Mouse (Mus musculus) liver, embryonic 16.5 days (tissue): ENCODE data around the gene Krt80. TPM values are rescaled to one million over a fixed set of nuclear protein-coding genes. Genes with fewer than 3 reads are reported as not detected.

Experiments used
- ATAC-seq: fragments of 200-750 bp; cut with Nextera tagmentation; 2 replicates; pipeline ENCODE4 v1.8.0; 2017; ENCODE audit warnings: low read depth, mild to moderate bottlenecking, moderate number of reproducible peaks, moderate library complexity
- H3K27ac ChIP-seq: fragments of 300-500 bp; sonication (generic); 2 replicates; pipeline ENCODE4 v1.5.1; 2014; ENCODE audit warnings: mild to moderate bottlenecking, low read length
- H3K27me3 ChIP-seq: fragments of 300-500 bp; sonication (generic); 2 replicates; pipeline ENCODE4 v1.6.1; 2014; ENCODE audit warnings: low read depth, low read length, mixed read lengths; ENCODE audit not compliant: control insufficient read depth, insufficient read depth
- H3K36me3 ChIP-seq: fragments of 300-500 bp; sonication (generic); 2 replicates; pipeline ENCODE4 v1.6.1; 2014; ENCODE audit warnings: mild to moderate bottlenecking; ENCODE audit not compliant: control insufficient read depth, insufficient read depth
- H3K4me1 ChIP-seq: fragments of 300-500 bp; sonication (generic); 2 replicates; pipeline ENCODE4 v1.6.1; 2014; ENCODE audit warnings: low read depth, low read length, mixed read lengths; ENCODE audit not compliant: control insufficient read depth
- H3K4me2 ChIP-seq: fragments of 300-500 bp; sonication (generic); 2 replicates; pipeline ENCODE4 v1.6.1; 2014; ENCODE audit warnings: low read depth, low read length, mixed read lengths
- H3K4me3 ChIP-seq: fragments of 300-500 bp; sonication (generic); 2 replicates; pipeline ENCODE4 v1.5.1; 2014; ENCODE audit warnings: low read depth, mild to moderate bottlenecking, low read length
- H3K9ac ChIP-seq: fragments of 300-500 bp; sonication (generic); 2 replicates; pipeline ENCODE4 v1.6.1; 2014; ENCODE audit warnings: low read depth, low read length
- H3K9me3 ChIP-seq: fragments of 300-500 bp; sonication (generic); replicated peaks from 2 replicates; pipeline ENCODE4 v1.6.1; 2016; ENCODE audit warnings: low read length; ENCODE audit not compliant: control insufficient read depth
- WGBS: fragments of 180-500 bp; shearing (Covaris S2); extraction: QIAGEN DNeasy Blood & Tissue Kit; methylation state at CpG from one replicate; pipeline ENCODE4 v1.1.7; 2014; ENCODE audit not compliant: insufficient replicate concordance; 5-methylcytosine and 5-hydroxymethylcytosine counted together
- polyA plus RNA-seq: library from polyadenylated mRNA; unstranded; fragments of >200 nt; fragmentation: Nextera tagmentation; extraction: Ambion mirVana; gene quantifications from 2 replicates; pipeline ENCODE4 v1.2.1, GENCODE M21; 2015

Gene Krt80
- polyA plus RNA-seq, 1 experiment from 2014 or later: 0.52 TPM

DNA sequence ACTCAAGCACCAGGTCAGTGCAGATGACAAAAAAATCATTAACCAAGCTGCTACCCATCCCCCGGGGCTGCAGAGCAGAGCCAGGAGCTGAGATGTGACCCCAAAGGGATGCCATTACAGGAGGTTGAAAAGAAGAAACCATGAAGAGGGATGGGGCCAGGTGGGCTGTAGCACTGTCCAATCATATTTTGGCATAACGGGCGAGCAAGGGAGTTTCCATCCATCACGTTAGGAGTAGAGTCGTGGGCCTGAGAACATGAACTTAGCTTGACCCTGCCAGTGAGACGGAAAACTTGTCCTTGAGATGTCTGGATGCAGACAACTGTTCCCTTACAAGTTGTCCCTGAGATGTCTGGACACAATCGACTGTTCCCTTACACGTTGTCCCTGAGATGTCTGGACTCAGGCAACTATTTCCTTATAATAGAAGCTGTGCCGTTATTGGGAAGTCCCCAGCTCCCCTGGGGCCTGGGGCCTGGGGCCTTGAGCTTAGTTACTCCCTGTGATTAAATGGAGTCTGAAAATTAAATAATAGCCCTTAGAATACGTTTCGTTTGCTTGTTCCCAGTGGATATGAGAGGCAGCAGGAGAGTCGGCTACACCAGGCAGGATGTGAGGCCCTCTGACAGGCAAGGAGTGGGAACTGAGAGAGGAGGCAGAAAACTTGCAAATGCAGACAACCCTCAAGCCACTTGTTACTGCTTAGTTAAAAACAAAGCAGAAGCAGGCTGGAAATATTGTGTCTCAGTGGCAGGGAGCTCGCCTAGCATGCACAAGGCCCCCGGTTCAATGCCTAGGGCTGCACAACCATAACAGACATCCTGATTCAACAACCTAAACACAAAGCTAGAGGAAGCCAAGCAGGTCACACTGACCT lies 50.8 kb downstream of the Krt80 start:
- Histone ChIP-seq H3K4me3 (no peak overlapping the region), H3K27me3 (no peaks in the 10 kb centered on the region)
- WGBS: 36% methylated on average over 14 of the region's 14 CpGs

DNA sequence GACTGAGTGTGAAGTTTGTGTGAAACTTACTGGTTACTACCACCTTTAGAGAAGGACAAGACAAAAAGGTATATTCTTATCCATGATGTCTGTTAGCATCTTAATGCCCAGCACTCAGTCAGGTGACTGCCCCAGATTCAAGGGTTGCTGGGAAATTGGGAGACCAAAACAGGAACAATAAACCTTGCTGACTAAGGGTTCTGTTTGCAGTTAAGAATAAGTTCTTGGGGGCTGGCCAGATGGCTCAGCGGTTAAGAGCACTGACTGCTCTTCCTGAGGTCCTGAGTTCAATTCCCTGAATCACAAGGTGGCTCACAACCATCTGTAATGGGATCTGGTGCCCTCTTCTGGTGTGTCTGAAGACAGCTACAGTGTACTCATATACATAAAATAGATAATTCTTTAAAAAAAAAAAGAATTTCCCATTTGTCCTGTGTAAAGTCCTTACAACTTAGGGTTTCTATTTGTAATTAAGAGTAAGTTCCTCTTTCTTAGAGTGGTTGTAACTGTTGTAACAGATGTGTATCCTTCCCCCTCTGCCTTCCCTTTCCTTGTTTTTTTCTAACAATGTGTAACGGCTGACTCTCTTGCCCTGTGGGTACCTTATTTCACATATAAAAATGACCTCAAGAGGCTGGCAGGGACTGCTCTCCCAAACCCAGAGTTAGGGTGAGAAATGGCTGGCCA lies 52.0 kb downstream of the Krt80 start:
- Histone ChIP-seq H3K9ac (no peak overlapping the region), H3K27me3 (no peaks in the 10 kb centered on the region), H3K4me3 (no peak overlapping the region), H3K4me1 (no peaks in the 10 kb centered on the region; the same call in 1 of the 2 replicates), H3K9me3 (no peaks in the 10 kb centered on the region), H3K36me3 (no peaks in the 10 kb centered on the region), H3K4me2 (peak overlapping the region; percentile 23; the same call in 1 of the 2 replicates), H3K27ac (peak overlapping the region; percentile 39)
- no peak for ATAC-seq
- WGBS: 28% methylated on average over 2 of the region's 2 CpGs

More for the DNA sequence above, 50.8 kb downstream of the Krt80 start:
- no peak overlapping the region for H3K9ac ChIP-seq
- H3K4me1 ChIP-seq: no peaks in the 10 kb centered on the region; the same call in 1 of the 2 replicates
- H3K27ac ChIP-seq: no peak overlapping the region
- H3K4me2 ChIP-seq: no peak overlapping the region
- 0 out of 2 replicates have a peak, but pooled peaks cover 4% of the 10 kb centered on the region for H3K9me3 ChIP-seq
- H3K36me3 ChIP-seq: no peaks in the 10 kb centered on the region
- ATAC-seq: no peak

DNA sequence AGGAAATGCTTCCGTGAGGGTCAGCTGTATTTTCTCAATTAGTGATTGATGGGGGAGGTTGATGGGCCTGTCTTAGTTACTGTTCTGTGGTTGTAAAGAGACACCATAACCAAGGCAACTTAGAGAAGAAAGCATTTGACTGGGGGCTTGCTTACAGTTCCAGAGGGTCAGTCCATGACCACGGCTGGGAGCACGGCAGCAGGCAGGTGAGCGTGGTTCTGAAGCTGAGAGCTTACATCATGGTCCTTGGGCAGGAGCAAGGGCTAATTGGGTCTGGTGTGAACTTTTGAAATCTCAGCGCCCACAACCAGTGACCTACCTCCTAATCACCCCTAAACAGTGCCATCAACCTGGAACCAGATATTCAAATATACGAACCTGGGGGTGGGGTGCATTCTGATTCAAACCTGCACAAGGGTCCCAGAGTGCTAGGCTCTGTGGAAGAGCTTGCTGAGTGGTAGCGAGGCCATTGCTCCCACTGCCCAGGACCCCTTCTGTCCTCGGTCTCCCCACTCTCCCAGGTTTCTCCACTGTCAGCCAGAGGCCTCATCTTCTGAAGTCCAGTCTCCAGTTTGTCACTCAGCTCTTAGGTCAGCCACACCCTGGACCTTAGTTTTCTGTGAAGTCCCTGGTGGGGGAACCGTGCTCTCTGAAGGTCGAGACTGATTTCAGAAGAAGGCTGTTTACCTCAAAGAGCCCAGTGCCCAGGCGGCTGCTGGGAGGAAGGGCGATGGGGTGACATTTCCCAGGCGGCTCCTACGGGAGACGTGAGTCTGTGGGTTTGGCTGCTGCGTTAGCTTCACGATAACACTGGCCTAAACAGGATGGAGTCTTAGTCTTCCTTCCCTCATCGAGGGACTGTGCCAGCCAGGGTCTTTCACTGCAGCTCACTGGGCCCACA lies 52.8 kb downstream of the Krt80 start:
- Histone ChIP-seq H3K27ac (peak overlapping the region; percentile 39), H3K27me3 (no peaks in the 10 kb centered on the region), H3K4me1 (no peaks in the 10 kb centered on the region; the same call in 1 of the 2 replicates), H3K9ac (no peak overlapping the region; the same call in 1 of the 2 replicates), H3K4me2 (peak overlapping the region; percentile 23; the same call in 1 of the 2 replicates), H3K4me3 (peak overlapping the region; percentile 44), H3K9me3 (no peaks in the 10 kb centered on the region), H3K36me3 (no peaks in the 10 kb centered on the region)
- WGBS: 18% methylated on average over 18 of the region's 18 CpGs
- no peak for ATAC-seq

DNA sequence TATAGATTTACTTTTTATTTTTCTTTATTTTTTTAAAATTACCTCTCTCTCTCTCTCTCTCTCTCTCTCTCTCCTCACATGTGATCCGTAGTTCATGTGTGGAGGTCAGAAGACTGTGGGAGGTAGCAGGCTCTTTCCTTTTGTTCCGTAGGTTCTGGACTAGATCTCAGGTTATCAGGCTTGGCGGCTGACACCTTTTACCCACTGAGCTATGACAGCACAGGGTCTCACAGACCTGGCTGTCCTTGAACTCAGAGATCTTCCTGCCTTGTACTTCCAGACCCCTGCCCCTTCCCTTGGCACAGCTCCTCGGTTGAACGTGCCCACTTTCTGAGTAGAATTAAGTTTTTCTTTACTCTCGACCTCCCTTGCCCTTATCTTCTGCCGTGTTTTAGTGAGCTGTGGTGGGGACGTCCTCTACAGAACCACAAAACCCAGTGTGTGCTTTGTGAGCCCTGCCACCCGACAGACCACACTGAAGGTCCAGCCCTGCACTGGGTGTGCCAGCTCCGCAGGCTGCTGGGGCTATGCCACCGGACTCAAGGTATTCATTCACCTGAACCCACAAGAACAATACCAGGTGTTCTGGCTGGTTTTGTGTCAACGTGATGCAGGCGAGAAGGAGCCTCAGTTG lies 53.6 kb downstream of the Krt80 start:
- ATAC-seq: no peak
- H3K27me3 ChIP-seq: no peaks in the 10 kb centered on the region
- H3K4me2 ChIP-seq: peak overlapping the region; percentile 46
- 18% methylated on average over 13 of the region's 13 CpGs for WGBS
- no peaks in the 10 kb centered on the region; the same call in 1 of the 2 replicates for H3K4me1 ChIP-seq
- H3K4me3 ChIP-seq: peak overlapping the region; percentile 44
- H3K9me3 ChIP-seq: no peaks in the 10 kb centered on the region
- no peaks in the 10 kb centered on the region for H3K36me3 ChIP-seq
- H3K27ac ChIP-seq: 0 out of 2 replicates have a peak overlapping the region, but pooled peaks have one; percentile 25
- no peak overlapping the region; the same call in 1 of the 2 replicates for H3K9ac ChIP-seq

DNA sequence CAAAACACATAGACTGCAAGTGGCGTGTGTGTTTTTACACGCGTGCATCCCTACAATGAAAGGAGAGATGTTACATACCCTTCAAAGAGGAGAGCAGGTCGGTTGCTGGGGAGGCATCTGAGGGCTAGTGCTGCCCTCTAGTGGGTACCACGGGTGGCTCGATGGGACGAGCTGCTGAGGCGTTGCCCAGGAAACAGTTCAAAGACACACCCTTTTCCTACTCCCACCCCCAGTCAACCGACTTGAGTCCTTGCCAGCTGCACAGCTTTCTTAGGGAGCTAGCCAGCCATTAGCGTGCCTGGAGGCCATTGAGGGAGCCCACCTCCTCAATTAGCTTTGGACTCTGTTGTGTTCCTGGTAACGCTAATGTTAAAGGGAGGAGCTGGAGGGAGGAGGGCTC lies 54.1 kb downstream of the Krt80 start:
- Histone ChIP-seq H3K27ac (no peak overlapping the region), H3K4me1 (no peaks in the 10 kb centered on the region; the same call in 1 of the 2 replicates), H3K4me3 (peak overlapping the region; percentile 44), H3K9ac (no peak overlapping the region), H3K27me3 (no peaks in the 10 kb centered on the region), H3K9me3 (no peaks in the 10 kb centered on the region), H3K4me2 (peak overlapping the region; percentile 46), H3K36me3 (no peaks in the 10 kb centered on the region)
- 1% methylated on average over 11 of the region's 11 CpGs for WGBS
- ATAC-seq: peak; percentile 52

DNA sequence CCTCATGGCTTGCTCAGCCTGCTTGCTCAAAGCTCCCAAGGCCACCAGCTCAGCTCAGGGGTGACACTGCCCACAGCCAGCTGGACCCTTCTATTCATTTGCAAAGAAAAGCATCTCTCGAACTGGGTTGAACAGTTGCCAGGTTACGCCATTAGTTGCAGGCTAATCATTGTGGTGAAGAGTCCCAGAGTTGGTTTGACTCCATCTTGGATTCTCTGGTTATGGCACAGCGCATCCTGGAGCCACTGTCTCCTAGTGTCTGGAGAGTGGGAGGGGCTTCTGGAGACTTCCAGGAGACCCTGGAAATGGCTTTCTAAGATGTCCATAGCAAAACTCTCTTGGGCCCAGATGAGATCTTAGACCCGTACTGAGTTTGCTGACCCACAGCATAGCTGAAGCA lies 54.6 kb downstream of the Krt80 start:
- Histone ChIP-seq H3K27me3 (no peaks in the 10 kb centered on the region), H3K4me3 (no peak overlapping the region), H3K4me1 (no peaks in the 10 kb centered on the region; the same call in 1 of the 2 replicates), H3K27ac (no peak overlapping the region), H3K9ac (no peak overlapping the region), H3K36me3 (no peaks in the 10 kb centered on the region), H3K4me2 (no peak overlapping the region), H3K9me3 (no peaks in the 10 kb centered on the region)
- no peak for ATAC-seq
- 72% methylated on average over 4 of the region's 4 CpGs for WGBS

DNA sequence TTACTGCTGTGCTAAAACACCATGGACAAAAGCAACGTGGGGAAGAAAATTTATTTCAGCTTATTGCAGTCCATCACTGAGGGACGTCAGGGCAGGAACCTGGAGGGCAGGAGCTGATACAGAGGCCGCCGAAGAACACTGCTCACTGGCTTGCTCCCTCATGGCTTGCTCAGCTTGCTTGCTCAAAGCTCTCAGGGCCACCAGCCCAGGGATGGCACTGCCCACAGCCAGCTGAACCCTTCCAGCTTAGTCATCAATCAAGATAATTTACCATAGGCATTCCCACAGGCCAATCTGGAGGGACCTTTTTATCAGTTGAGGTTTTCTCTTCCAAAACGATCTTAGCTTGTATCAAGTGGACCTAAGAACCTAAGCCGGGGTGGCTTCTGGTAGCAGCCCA lies 58.0 kb downstream of the Krt80 start:
- Histone ChIP-seq H3K9ac (no peak overlapping the region), H3K27me3 (no peaks in the 10 kb centered on the region), H3K4me1 (no peaks in the 10 kb centered on the region), H3K36me3 (no peaks in the 10 kb centered on the region), H3K27ac (no peak overlapping the region), H3K4me2 (no peak overlapping the region), H3K9me3 (no peaks in the 10 kb centered on the region), H3K4me3 (no peak overlapping the region)
- ATAC-seq: no peak
- WGBS: 49% methylated on average over 6 of the region's 6 CpGs

DNA sequence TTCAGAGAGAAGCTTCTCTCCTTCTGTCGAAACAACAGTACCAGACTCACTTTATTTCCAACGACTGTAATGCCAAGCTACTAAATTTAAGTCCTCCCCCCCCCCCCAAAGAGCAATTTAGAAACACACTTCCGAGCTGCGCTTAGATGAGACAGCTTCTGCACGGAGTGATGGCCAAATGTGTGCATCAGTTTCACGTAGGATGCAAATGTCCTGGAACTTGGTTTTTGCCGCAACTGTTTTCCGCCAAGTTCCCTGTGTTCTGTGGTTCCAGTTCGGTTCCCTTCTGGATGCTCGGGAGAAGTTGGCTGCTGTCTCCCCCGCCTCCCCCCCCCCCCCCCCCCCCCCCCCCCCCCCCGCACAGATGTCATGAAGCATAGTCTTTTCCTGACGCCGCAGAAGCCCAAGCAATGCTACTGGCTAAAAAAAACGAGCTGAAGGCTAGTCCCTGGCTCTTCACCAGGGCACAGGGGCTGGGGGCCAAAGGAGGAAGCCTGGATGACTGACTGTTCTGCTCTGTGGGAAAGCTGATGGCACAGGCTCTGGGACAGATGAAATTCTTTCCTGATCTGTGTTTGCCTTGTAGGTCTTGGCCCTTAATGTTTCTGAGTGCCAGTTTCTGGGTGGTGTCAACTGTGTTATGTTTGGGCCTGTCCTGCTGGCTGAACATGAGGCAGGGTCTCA lies 58.7 kb downstream of the Krt80 start:
- Histone ChIP-seq H3K4me2 (no peak overlapping the region), H3K36me3 (no peaks in the 10 kb centered on the region)
- 51% methylated on average over 14 of the region's 15 CpGs for WGBS

More for the DNA sequence above, 58.7 kb downstream of the Krt80 start:
- Histone ChIP-seq H3K4me3 (no peak overlapping the region), H3K4me1 (no peaks in the 10 kb centered on the region), H3K9me3 (no peaks in the 10 kb centered on the region), H3K27ac (no peak overlapping the region), H3K9ac (no peak overlapping the region), H3K27me3 (no peaks in the 10 kb centered on the region)
- no peak for ATAC-seq
